Mouse (Mus musculus) gastrocnemius, postnatal 25 days (tissue): ENCODE measurements around the gene Erf. TPM values are rescaled to one million over a fixed set of nuclear protein-coding genes. Genes with fewer than 3 reads are reported as not detected.
A peak's percentile ranks its signal among the peaks of the same experiment; 100 is the strongest.
"Not testable (repeated sequence)": the region's sequence is repeated elsewhere in the genome, so short reads cannot be mapped to it uniquely, and the experiment has no call there.

Experiments used
- DNase-seq: peaks from one replicate; pipeline ENCODE4 v3.0.0; 2022
- total RNA-seq, 2 experiments: library from RNA; stranded (reverse); gene quantifications; 1 replicate in 1 of 2; 2 replicates in 1 of 2; pipeline ENCODE4 v1.2.3; 2021

Erf gene
- total RNA-seq, 2 experiments from 2014 or later = 5.8 to 7.2 TPM

- DNase-seq = peak; percentile 100
Measured at GRCm38 (mm10) chr7:25267751-25268463, 17.3 kb upstream of the Erf start.

- DNase-seq = peak; percentile 99
Measured at GRCm38 (mm10) chr7:25267301-25267750, 16.8 kb upstream of the Erf start, which contains the start of gene Cic. Gene Cic (plus strand): TSS chr7:25267704.

- DNase-seq = no peak
Measured at GRCm38 (mm10) chr7:25266180-25266962, 15.8 kb upstream of the Erf start.

- DNase-seq = not testable (repeated sequence)
Measured at GRCm38 (mm10) chr7:25265743-25266142, 15.2 kb upstream of the Erf start.

- DNase-seq = no peak
Measured at GRCm38 (mm10) chr7:25263968-25264870, 13.7 kb upstream of the Erf start.

GRCm38 (mm10) chr7:25261896-25262295 lies 11.3 kb upstream of the Erf start:
- DNase-seq = no peak

- no peak for DNase-seq
Measured at GRCm38 (mm10) chr7:25251822-25252221, 1.3 kb upstream of the Erf start.

- DNase-seq = peak; percentile 67
Measured at GRCm38 (mm10) chr7:25251071-25251791, 670 bp upstream of the Erf start.

GRCm38 (mm10) chr7:25249314-25250140 lies 1.0 kb downstream of the Erf start:
- peak; percentile 87 for DNase-seq

- DNase-seq = no peak
Measured at GRCm38 (mm10) chr7:25248846-25249313, 1.7 kb downstream of the Erf start.

GRCm38 (mm10) chr7:25248018-25248647 lies 2.4 kb downstream of the Erf start:
- DNase-seq = peak; percentile 58

GRCm38 (mm10) chr7:25247498-25247897 lies 3.1 kb downstream of the Erf start:
- DNase-seq = no peak

GRCm38 (mm10) chr7:25246759-25247137 lies 3.8 kb downstream of the Erf start:
- no peak for DNase-seq

- DNase-seq = peak; percentile 39
Measured at GRCm38 (mm10) chr7:25246079-25246758, 4.3 kb downstream of the Erf start.

- no peak for DNase-seq
Measured at GRCm38 (mm10) chr7:25244562-25245369, 5.8 kb downstream of the Erf start.

GRCm38 (mm10) chr7:25243361-25243760 lies 7.2 kb downstream of the Erf start:
- no peak for DNase-seq

GRCm38 (mm10) chr7:25241062-25241461 lies 9.5 kb downstream of the Erf start:
- DNase-seq = peak; percentile 51

GRCm38 (mm10) chr7:25240631-25241030 lies 9.9 kb downstream of the Erf start:
- DNase-seq = no peak
